Mouse (Mus musculus) MEL-GATA-1-ER (cell line): ENCODE results near the gene Fau.

Experiments
- DNase-seq: peaks from one replicate; pipeline ENCODE4 v3.0.0-alpha.2; 2012; ENCODE audit warnings: low read depth; ENCODE audit errors: extremely low read depth

Gene Fau

GRCm38 (mm10) chr19:6070571-6071250 lies 13.1 kb downstream of the Fau start:
- no peak for DNase-seq

GRCm38 (mm10) chr19:6071261-6071660 lies 13.6 kb downstream of the Fau start:
- no peak for DNase-seq

GRCm38 (mm10) chr19:6073889-6074288 lies 16.2 kb downstream of the Fau start:
- DNase-seq = no peak

GRCm38 (mm10) chr19:6076564-6077393 lies 19.1 kb downstream of the Fau start, which contains the start of gene Vps51:
Vps51 (minus strand) TSS chr19:6077231.
- DNase-seq = peak; percentile 93

- no peak for DNase-seq
These were observed 22.4 kb downstream of the Fau start, which contains the start of gene Tmem262 for GRCm38 (mm10) chr19:6079983-6080480. Tmem262 (plus strand) TSS chr19:6080033.

GRCm38 (mm10) chr19:6082156-6082555 lies 24.5 kb downstream of the Fau start, which contains the start of gene Gm28374:
Gm28374 (minus strand) TSS chr19:6082256.
- no peak for DNase-seq

GRCm38 (mm10) chr19:6084478-6085248 lies 27.0 kb downstream of the Fau start, which contains the start of the genes Zfpl1 and Cdca5:
Zfpl1 (minus strand) TSS chr19:6084956.
Cdca5 (plus strand) TSS chr19:6084983.
- peak; percentile 98 for DNase-seq

GRCm38 (mm10) chr19:6085417-6085879 lies 27.8 kb downstream of the Fau start:
- peak; percentile 82 for DNase-seq

- DNase-seq = no peak
These were observed 31.2 kb downstream of the Fau start for GRCm38 (mm10) chr19:6088841-6089240.

- DNase-seq = no peak
These were observed 36.5 kb downstream of the Fau start, which contains the start of gene AC131692.1 for GRCm38 (mm10) chr19:6094119-6094518. AC131692.1 (plus strand) TSS chr19:6094419.

GRCm38 (mm10) chr19:6097847-6098246 lies 40.2 kb downstream of the Fau start:
- DNase-seq = no peak

GRCm38 (mm10) chr19:6101186-6101585 lies 43.5 kb downstream of the Fau start:
- no peak for DNase-seq

GRCm38 (mm10) chr19:6102169-6102853 lies 44.7 kb downstream of the Fau start:
- no peak for DNase-seq

- peak; percentile 72 for DNase-seq
These were observed 46.8 kb downstream of the Fau start for GRCm38 (mm10) chr19:6104476-6104875.

- no peak for DNase-seq
These were observed 47.9 kb downstream of the Fau start, which contains the start of gene Naaladl1 for GRCm38 (mm10) chr19:6105586-6105985. Naaladl1 (plus strand) TSS chr19:6105782.
